Mouse (Mus musculus): ENCODE data around the gene Serhl.

DNA sequence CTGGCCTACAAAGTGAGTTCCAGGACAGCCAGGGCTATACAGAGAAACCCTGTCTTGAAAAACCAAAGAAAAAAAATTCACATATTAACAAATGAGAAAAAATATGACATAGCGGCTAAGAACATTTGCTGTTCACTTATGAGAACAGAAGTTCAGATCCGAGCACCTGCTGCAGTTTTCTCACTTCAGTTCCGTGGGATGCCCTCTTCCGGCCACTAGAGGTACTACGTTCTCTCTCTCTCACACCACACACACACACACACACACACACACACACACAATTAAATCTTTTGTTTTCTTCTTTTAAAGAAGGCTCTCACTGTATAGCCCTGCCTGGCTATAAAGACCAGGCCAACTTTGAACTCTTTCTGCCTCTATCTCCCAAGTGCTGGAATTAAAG lies 21.0 kb upstream of the Serhl start:
- TF ChIP-seq CTCF (IDR thresholded peaks at IDR 0.05; ENCODE audit: low read depth, low read length), result no peak
- no peak for TF ChIP-seq POLR2A (IDR thresholded peaks at IDR 0.05; ENCODE audit: borderline replicate concordance, low read depth, low read length)

Data from bone marrow macrophage, adult 2 months (primary cell).